Mouse (Mus musculus) myocyte (in vitro differentiated cells): ENCODE data around the gene Tifa. TPM values are rescaled to one million over a fixed set of nuclear protein-coding genes. Genes with fewer than 3 reads are reported as not detected.

Experiments
- H3K27me3 ChIP-seq: one replicate; pipeline ENCODE4 v1.6.1; 2011; ENCODE audit not compliant: control insufficient read depth, insufficient read depth, insufficient read length
- H3K36me3 ChIP-seq: one replicate; pipeline ENCODE4 v1.6.1; 2011; ENCODE audit not compliant: control insufficient read depth, insufficient read depth
- H3K4me2 ChIP-seq: one replicate; pipeline ENCODE4 v1.6.1; 2011; ENCODE audit warnings: low read depth, control low read depth
- H3K4me3 ChIP-seq: one replicate; pipeline ENCODE4 v1.5.1; 2011; ENCODE audit warnings: mild to moderate bottlenecking, control low read depth, moderate library complexity
- H3K79me2 ChIP-seq: one replicate; pipeline ENCODE4 v1.6.1; 2011; ENCODE audit not compliant: control insufficient read depth, insufficient read depth
- H3ac ChIP-seq: one replicate; pipeline ENCODE4 v1.6.1; 2011; ENCODE audit not compliant: control insufficient read depth, insufficient read length
- CEBPB ChIP-seq: IDR thresholded peaks from 2 replicates; pipeline ENCODE4 v1.6.1; 2011; ENCODE audit warnings: mild to moderate bottlenecking, moderate library complexity; ENCODE audit not compliant: poor library complexity, insufficient read depth, severe bottlenecking
- E2F4 ChIP-seq: IDR thresholded peaks from one replicate; pipeline ENCODE4 v1.6.1; 2011; ENCODE audit warnings: mild to moderate bottlenecking, control low read depth, moderate library complexity; ENCODE audit not compliant: insufficient read depth
- MAX ChIP-seq: IDR thresholded peaks from one replicate; pipeline ENCODE4 v1.6.1; 2011; ENCODE audit warnings: low read depth, mild to moderate bottlenecking, control low read depth
- MYOD1 ChIP-seq, 3 experiments: IDR thresholded peaks; one replicate each; pipeline ENCODE4 v1.6.1; 2011; ENCODE audit warnings: control low read depth in 2 of 3, low read depth in 2 of 3, mild to moderate bottlenecking in 2 of 3, moderate library complexity in 1 of 3; ENCODE audit not compliant: insufficient read length in 2 of 3, control insufficient read depth in 1 of 3
- MYOG ChIP-seq, 3 experiments: IDR thresholded peaks; one replicate each; pipeline ENCODE4 v1.6.1; 2011; ENCODE audit warnings: control low read depth in 2 of 3, low read depth in 2 of 3, mild to moderate bottlenecking in 2 of 3; ENCODE audit not compliant: insufficient read length in 2 of 3, control insufficient read depth in 1 of 3, insufficient read depth in 1 of 3
- POLR2A ChIP-seq: IDR thresholded peaks from one replicate; pipeline ENCODE4 v1.6.1; 2011; ENCODE audit warnings: low read depth, mild to moderate bottlenecking, control low read depth, moderate library complexity; ENCODE audit not compliant: insufficient read length
- POLR2AphosphoS2 ChIP-seq: IDR thresholded peaks from one replicate; pipeline ENCODE4 v1.6.1; 2011; ENCODE audit warnings: low read depth, control low read depth; ENCODE audit not compliant: insufficient read length
- REST ChIP-seq: IDR thresholded peaks from one replicate; pipeline ENCODE4 v1.6.1; 2011; ENCODE audit warnings: mild to moderate bottlenecking, control low read depth, moderate library complexity; ENCODE audit not compliant: insufficient read depth, insufficient read length
- SRF ChIP-seq: IDR thresholded peaks from one replicate; pipeline ENCODE4 v1.6.1; 2011; ENCODE audit warnings: low read depth; ENCODE audit not compliant: control insufficient read depth, insufficient read length
- TCF12 ChIP-seq: IDR thresholded peaks from one replicate; pipeline ENCODE4 v1.6.1; 2011; ENCODE audit warnings: mild to moderate bottlenecking, control low read depth; ENCODE audit not compliant: poor library complexity, insufficient read depth, severe bottlenecking
- TCF3 ChIP-seq: IDR thresholded peaks from one replicate; pipeline ENCODE4 v1.6.1; 2011; ENCODE audit warnings: low read depth, control low read depth; ENCODE audit not compliant: insufficient read length
- USF1 ChIP-seq: IDR thresholded peaks from one replicate; pipeline ENCODE4 v1.6.1; 2011; ENCODE audit warnings: low read depth, mild to moderate bottlenecking, control low read depth, moderate library complexity
- polyA plus RNA-seq: library from polyadenylated mRNA; unstranded; fragments of >200 nt; fragmentation: generic; extraction: Trizol; gene quantifications from one replicate; pipeline ENCODE4 v1.2.1, GENCODE M21; 2012; ENCODE audit warnings: missing spikeins

The Tifa gene
- polyA plus RNA-seq, 1 experiment: 0.85 TPM

- Histone ChIP-seq H3ac (no peak overlapping the region), H3K27me3 (no peaks in the 10 kb centered on the region), H3K36me3 (no peaks in the 10 kb centered on the region), H3K4me3 (peak overlapping the region; percentile 26), H3K79me2 (no peaks in the 10 kb centered on the region), H3K4me2 (peak overlapping the region; percentile 71)
- no peak for TF ChIP-seq E2F4
- TF ChIP-seq MAX: no peak
Observed at GRCm38 (mm10) chr3:127790234-127791055, 840 bp downstream of the Tifa start.

GRCm38 (mm10) chr3:127791056-127791483 is 1.5 kb downstream of the Tifa start:
- Histone ChIP-seq H3K4me3 (peak overlapping the region; percentile 26), H3ac (no peak overlapping the region), H3K4me2 (peak overlapping the region; percentile 71), H3K79me2 (no peaks in the 10 kb centered on the region), H3K27me3 (no peaks in the 10 kb centered on the region), H3K36me3 (no peaks in the 10 kb centered on the region)
- TF ChIP-seq POLR2AphosphoS2 (no peak), CEBPB (no peak), REST (no peak), MYOG (IDR thresholded peaks at IDR 0.05; ENCODE audit: control insufficient read depth in 1 of 3, insufficient read depth in 1 of 3, insufficient read length in 2 of 3, low read depth in 2 of 3) (no peak), SRF (no peak), MYOD1 (IDR thresholded peaks at IDR 0.05; ENCODE audit: control insufficient read depth in 1 of 3, insufficient read length in 2 of 3, low read depth in 2 of 3) (no peak), USF1 (no peak), TCF3 (no peak), TCF12 (no peak), MAX (no peak), POLR2A (no peak), E2F4 (no peak)

GRCm38 (mm10) chr3:127791595-127792561 is 2.3 kb downstream of the Tifa start:
- Histone ChIP-seq H3K4me2 (no peak overlapping the region), H3K36me3 (no peaks in the 10 kb centered on the region), H3K79me2 (no peaks in the 10 kb centered on the region), H3ac (no peak overlapping the region), H3K4me3 (no peak overlapping the region), H3K27me3 (no peaks in the 10 kb centered on the region)
- TF ChIP-seq TCF12 (no peak), REST (no peak), POLR2AphosphoS2 (no peak), MYOG (IDR thresholded peaks at IDR 0.05; ENCODE audit: control insufficient read depth in 1 of 3, insufficient read depth in 1 of 3, insufficient read length in 2 of 3, low read depth in 2 of 3) (no peak), TCF3 (no peak), POLR2A (no peak), E2F4 (no peak), USF1 (no peak), CEBPB (no peak), SRF (no peak), MAX (no peak), MYOD1 (IDR thresholded peaks at IDR 0.05; ENCODE audit: control insufficient read depth in 1 of 3, insufficient read length in 2 of 3, low read depth in 2 of 3) (no peak)

- no peaks in the 10 kb centered on the region for H3K79me2 ChIP-seq
- H3K36me3 ChIP-seq: no peaks in the 10 kb centered on the region
- no peak overlapping the region for H3K4me3 ChIP-seq
- TF ChIP-seq MYOG (IDR thresholded peaks at IDR 0.05; ENCODE audit: control insufficient read depth in 1 of 3, insufficient read depth in 1 of 3, insufficient read length in 2 of 3, low read depth in 2 of 3) (no peak), POLR2A (no peak), CEBPB (no peak), USF1 (no peak), TCF12 (no peak), SRF (no peak)
- no peak overlapping the region for H3K4me2 ChIP-seq
- H3ac ChIP-seq: no peak overlapping the region
- no peaks in the 10 kb centered on the region for H3K27me3 ChIP-seq
Observed at GRCm38 (mm10) chr3:127793022-127793421, 3.4 kb downstream of the Tifa start.

- no peaks in the 10 kb centered on the region for H3K79me2 ChIP-seq
Observed at GRCm38 (mm10) chr3:127795762-127796161, 6.2 kb downstream of the Tifa start.

More at GRCm38 (mm10) chr3:127795762-127796161, 6.2 kb downstream of the Tifa start:
- no peak overlapping the region for H3ac ChIP-seq
- H3K4me3 ChIP-seq: no peak overlapping the region
- TF ChIP-seq TCF12 (no peak), POLR2AphosphoS2 (no peak), SRF (no peak), MYOD1 (IDR thresholded peaks at IDR 0.05; ENCODE audit: control insufficient read depth in 1 of 3, insufficient read length in 2 of 3, low read depth in 2 of 3) (no peak), MYOG (IDR thresholded peaks at IDR 0.05; ENCODE audit: control insufficient read depth in 1 of 3, insufficient read depth in 1 of 3, insufficient read length in 2 of 3, low read depth in 2 of 3) (no peak), CEBPB (no peak), E2F4 (no peak), POLR2A (no peak), REST (no peak), USF1 (no peak), MAX (no peak), TCF3 (no peak)
- no peaks in the 10 kb centered on the region for H3K27me3 ChIP-seq
- no peak overlapping the region for H3K4me2 ChIP-seq
- H3K36me3 ChIP-seq: no peaks in the 10 kb centered on the region
